Mouse (Mus musculus) kidney, adult 2 months (tissue): ENCODE results near the gene Polr2f.

Source experiments
- CTCF ChIP-seq: fragments of 200-500 bp; conservative IDR thresholded peaks from 2 replicates; pipeline ENCODE4 v1.5.1; 2011; ENCODE audit warnings: low read depth, mild to moderate bottlenecking, control low read depth, low read length, moderate library complexity, mixed read lengths; ENCODE audit not compliant: insufficient read depth, insufficient read length
- POLR2A ChIP-seq: fragments of 200-500 bp; IDR thresholded peaks from one replicate; pipeline ENCODE4 v1.6.1; 2011; ENCODE audit warnings: low read depth, low read length, control low read depth

GRCm38 (mm10) chr15:79152709-79153108 lies 11.9 kb downstream of the Polr2f start:
- TF ChIP-seq CTCF (no peak), POLR2A (no peak)
